Mouse (Mus musculus): ENCODE results near the gene Cyp39a1. TPM values are rescaled to one million over a fixed set of nuclear protein-coding genes. Genes with fewer than 3 reads are reported as not detected.

Gene Cyp39a1
- polyA plus RNA-seq, 1 experiment = 6.4 TPM

- no peak overlapping the region for H3K4me3 ChIP-seq (ENCODE audit: insufficient read depth, low read length)
- TF ChIP-seq POLR2A (IDR thresholded peaks at IDR 0.05; ENCODE audit: low read depth, low read length) (no peak), CTCF (IDR thresholded peaks at IDR 0.05; ENCODE audit: borderline replicate concordance, insufficient read depth, low read length) (no peak)
- H3K27ac ChIP-seq (ENCODE audit: insufficient read depth, low read length) = no peak overlapping the region
- peaks cover 2% of the 10 kb centered on the region; the same call in 1 of the 2 replicates for H3K4me1 ChIP-seq (ENCODE audit: control insufficient read depth, insufficient read depth, low read length)
Measured at GRCm38 (mm10) chr17:43711557-43712352, 44.5 kb downstream of the Cyp39a1 start.

- Histone ChIP-seq H3K4me1 (ENCODE audit: control insufficient read depth, insufficient read depth, low read length) (peaks cover 7% of the 10 kb centered on the region; the same call in 1 of the 2 replicates), H3K4me3 (ENCODE audit: insufficient read depth, low read length) (no peak overlapping the region), H3K27ac (ENCODE audit: insufficient read depth, low read length) (no peak overlapping the region)
- TF ChIP-seq POLR2A (IDR thresholded peaks at IDR 0.05; ENCODE audit: low read depth, low read length) = no peak
- no peak for TF ChIP-seq CTCF (IDR thresholded peaks at IDR 0.05; ENCODE audit: borderline replicate concordance, insufficient read depth, low read length)
Measured at GRCm38 (mm10) chr17:43714191-43714590, 47.0 kb downstream of the Cyp39a1 start.

GRCm38 (mm10) chr17:43716601-43717000, 49.4 kb downstream of the Cyp39a1 start:
- Histone ChIP-seq H3K27ac (ENCODE audit: insufficient read depth, low read length) (no peak overlapping the region), H3K4me3 (ENCODE audit: insufficient read depth, low read length) (no peak overlapping the region), H3K4me1 (ENCODE audit: control insufficient read depth, insufficient read depth, low read length) (peaks cover 10% of the 10 kb centered on the region)
- TF ChIP-seq CTCF (IDR thresholded peaks at IDR 0.05; ENCODE audit: borderline replicate concordance, insufficient read depth, low read length) (no peak), POLR2A (IDR thresholded peaks at IDR 0.05; ENCODE audit: low read depth, low read length) (no peak)

- TF ChIP-seq CTCF (IDR thresholded peaks at IDR 0.05; ENCODE audit: borderline replicate concordance, insufficient read depth, low read length) (no peak), POLR2A (IDR thresholded peaks at IDR 0.05; ENCODE audit: low read depth, low read length) (no peak)
- Histone ChIP-seq H3K4me1 (ENCODE audit: control insufficient read depth, insufficient read depth, low read length) (peaks cover 9% of the 10 kb centered on the region), H3K4me3 (ENCODE audit: insufficient read depth, low read length) (no peak overlapping the region), H3K27ac (ENCODE audit: insufficient read depth, low read length) (peak overlapping the region; percentile 83)
Measured at GRCm38 (mm10) chr17:43719401-43719800, 52.2 kb downstream of the Cyp39a1 start.

GRCm38 (mm10) chr17:43724480-43724879, 57.3 kb downstream of the Cyp39a1 start:
- Histone ChIP-seq H3K4me3 (ENCODE audit: insufficient read depth, low read length) (no peak overlapping the region), H3K27ac (ENCODE audit: insufficient read depth, low read length) (no peak overlapping the region), H3K4me1 (ENCODE audit: control insufficient read depth, insufficient read depth, low read length) (peaks cover 2% of the 10 kb centered on the region; the same call in 1 of the 2 replicates)
- no peak for TF ChIP-seq POLR2A (IDR thresholded peaks at IDR 0.05; ENCODE audit: low read depth, low read length)

GRCm38 (mm10) chr17:43731327-43731726, 64.1 kb downstream of the Cyp39a1 start:
- H3K4me3 ChIP-seq (ENCODE audit: insufficient read depth, low read length) = no peak overlapping the region
- H3K4me1 ChIP-seq (ENCODE audit: control insufficient read depth, insufficient read depth, low read length) = no peaks in the 10 kb centered on the region
- TF ChIP-seq CTCF (IDR thresholded peaks at IDR 0.05; ENCODE audit: borderline replicate concordance, insufficient read depth, low read length) (no peak), POLR2A (IDR thresholded peaks at IDR 0.05; ENCODE audit: low read depth, low read length) (no peak)
- no peak overlapping the region for H3K27ac ChIP-seq (ENCODE audit: insufficient read depth, low read length)

GRCm38 (mm10) chr17:43731976-43732375, 64.8 kb downstream of the Cyp39a1 start:
- H3K4me1 ChIP-seq (ENCODE audit: control insufficient read depth, insufficient read depth, low read length) = no peaks in the 10 kb centered on the region
- TF ChIP-seq POLR2A (IDR thresholded peaks at IDR 0.05; ENCODE audit: low read depth, low read length) = no peak
- no peak for TF ChIP-seq CTCF (IDR thresholded peaks at IDR 0.05; ENCODE audit: borderline replicate concordance, insufficient read depth, low read length)
- H3K4me3 ChIP-seq (ENCODE audit: insufficient read depth, low read length) = no peak overlapping the region
- no peak overlapping the region for H3K27ac ChIP-seq (ENCODE audit: insufficient read depth, low read length)

- TF ChIP-seq CTCF (IDR thresholded peaks at IDR 0.05; ENCODE audit: borderline replicate concordance, insufficient read depth, low read length) (no peak), POLR2A (IDR thresholded peaks at IDR 0.05; ENCODE audit: low read depth, low read length) (no peak)
- H3K27ac ChIP-seq (ENCODE audit: insufficient read depth, low read length) = no peak overlapping the region
- H3K4me3 ChIP-seq (ENCODE audit: insufficient read depth, low read length) = no peak overlapping the region
- no peaks in the 10 kb centered on the region for H3K4me1 ChIP-seq (ENCODE audit: control insufficient read depth, insufficient read depth, low read length)
Measured at GRCm38 (mm10) chr17:43734252-43734651, 67.0 kb downstream of the Cyp39a1 start.

GRCm38 (mm10) chr17:43743933-43744332, 76.7 kb downstream of the Cyp39a1 start:
- TF ChIP-seq CTCF (IDR thresholded peaks at IDR 0.05; ENCODE audit: borderline replicate concordance, insufficient read depth, low read length) = no peak
- no peak for TF ChIP-seq POLR2A (IDR thresholded peaks at IDR 0.05; ENCODE audit: low read depth, low read length)
- Histone ChIP-seq H3K4me3 (ENCODE audit: insufficient read depth, low read length) (no peak overlapping the region), H3K4me1 (ENCODE audit: control insufficient read depth, insufficient read depth, low read length) (no peaks in the 10 kb centered on the region), H3K27ac (ENCODE audit: insufficient read depth, low read length) (no peak overlapping the region)

- TF ChIP-seq CTCF (IDR thresholded peaks at IDR 0.05; ENCODE audit: borderline replicate concordance, insufficient read depth, low read length) (no peak), POLR2A (IDR thresholded peaks at IDR 0.05; ENCODE audit: low read depth, low read length) (no peak)
- Histone ChIP-seq H3K27ac (ENCODE audit: insufficient read depth, low read length) (no peak overlapping the region), H3K4me1 (ENCODE audit: control insufficient read depth, insufficient read depth, low read length) (no peaks in the 10 kb centered on the region), H3K4me3 (ENCODE audit: insufficient read depth, low read length) (no peak overlapping the region)
Measured at GRCm38 (mm10) chr17:43744425-43744824, 77.2 kb downstream of the Cyp39a1 start.
